Mouse (Mus musculus): ENCODE measurements around the gene Cntn4. TPM values are rescaled to one million over a fixed set of nuclear protein-coding genes. Genes with fewer than 3 reads are reported as not detected.
A peak's percentile ranks its signal among the peaks of the same experiment; 100 is the strongest.

Gene Cntn4
- polyA plus RNA-seq, 1 experiment from 2014 or later, result 0.99 TPM

- no peaks in the 10 kb centered on the region for H3K4me1 ChIP-seq (replicated peaks; ENCODE audit: control insufficient read depth, insufficient read depth, low read length)
- H3K9ac ChIP-seq (ENCODE audit: low read depth, low read length), result no peak overlapping the region
- H3K27ac ChIP-seq (ENCODE audit: low read depth, low read length), result no peak overlapping the region
- H3K9me3 ChIP-seq (ENCODE audit: control insufficient read depth, low read length), result no peaks in the 10 kb centered on the region
- no peak overlapping the region for H3K4me2 ChIP-seq
- no peaks in the 10 kb centered on the region for H3K36me3 ChIP-seq (ENCODE audit: control insufficient read depth, insufficient read depth, low read length)
- DNase-seq (ENCODE audit: low spot score) (no peak), ATAC-seq (replicated peaks; ENCODE audit: low FRiP score) (no peak)
- WGBS, result 74% methylated on average over 3 of the region's 3 CpGs
- no peak overlapping the region for H3K4me3 ChIP-seq (ENCODE audit: low read depth, low read length)
- no peaks in the 10 kb centered on the region for H3K27me3 ChIP-seq (replicated peaks; ENCODE audit: control insufficient read depth, insufficient read depth, low read length)
These were observed 965.6 kb downstream of the Cntn4 start for GRCm38 (mm10) chr6:106643026-106643425.

- DNase-seq (ENCODE audit: low spot score) (peak; percentile 33), ATAC-seq (replicated peaks; ENCODE audit: low FRiP score) (no peak)
- H3K9ac ChIP-seq (ENCODE audit: low read depth, low read length), result no peak overlapping the region
- 38% methylated on average over 5 of the region's 5 CpGs for WGBS
- H3K4me2 ChIP-seq, result no peak overlapping the region
- no peaks in the 10 kb centered on the region for H3K36me3 ChIP-seq (ENCODE audit: control insufficient read depth, insufficient read depth, low read length)
- no peaks in the 10 kb centered on the region for H3K9me3 ChIP-seq (ENCODE audit: control insufficient read depth, low read length)
- H3K4me3 ChIP-seq (ENCODE audit: low read depth, low read length), result no peak overlapping the region
- no peaks in the 10 kb centered on the region for H3K4me1 ChIP-seq (replicated peaks; ENCODE audit: control insufficient read depth, insufficient read depth, low read length)
- H3K27ac ChIP-seq (ENCODE audit: low read depth, low read length), result no peak overlapping the region
- H3K27me3 ChIP-seq (replicated peaks; ENCODE audit: control insufficient read depth, insufficient read depth, low read length), result no peaks in the 10 kb centered on the region
These were observed 968.2 kb downstream of the Cntn4 start for GRCm38 (mm10) chr6:106645496-106646211.

- 56% methylated on average over 4 of the region's 4 CpGs for WGBS
- H3K4me2 ChIP-seq, result no peak overlapping the region
- no peaks in the 10 kb centered on the region for H3K9me3 ChIP-seq (ENCODE audit: control insufficient read depth, low read length)
- H3K27me3 ChIP-seq (replicated peaks; ENCODE audit: control insufficient read depth, insufficient read depth, low read length), result no peaks in the 10 kb centered on the region
- H3K9ac ChIP-seq (ENCODE audit: low read depth, low read length), result no peak overlapping the region
- ATAC-seq (replicated peaks; ENCODE audit: low FRiP score) (no peak), DNase-seq (ENCODE audit: low spot score) (no peak)
- no peak overlapping the region for H3K27ac ChIP-seq (ENCODE audit: low read depth, low read length)
- no peaks in the 10 kb centered on the region for H3K4me1 ChIP-seq (replicated peaks; ENCODE audit: control insufficient read depth, insufficient read depth, low read length)
- H3K4me3 ChIP-seq (ENCODE audit: low read depth, low read length), result no peak overlapping the region
- H3K36me3 ChIP-seq (ENCODE audit: control insufficient read depth, insufficient read depth, low read length), result no peaks in the 10 kb centered on the region
These were observed 969.5 kb downstream of the Cntn4 start for GRCm38 (mm10) chr6:106646945-106647344.

GRCm38 (mm10) chr6:106663780-106664651, 986.6 kb downstream of the Cntn4 start:
- H3K9ac ChIP-seq (ENCODE audit: low read depth, low read length), result no peak overlapping the region
- no peak for DNase-seq (ENCODE audit: low spot score)
- WGBS, result 37% methylated on average over 6 of the region's 6 CpGs

GRCm38 (mm10) chr6:106675581-106675980, 998.1 kb downstream of the Cntn4 start:
- no peaks in the 10 kb centered on the region for H3K36me3 ChIP-seq (ENCODE audit: control insufficient read depth, insufficient read depth, low read length)
- no peaks in the 10 kb centered on the region for H3K4me1 ChIP-seq (replicated peaks; ENCODE audit: control insufficient read depth, insufficient read depth, low read length)
- no peak for DNase-seq (ENCODE audit: low spot score)
- H3K27ac ChIP-seq (ENCODE audit: low read depth, low read length), result no peak overlapping the region
- no peaks in the 10 kb centered on the region for H3K27me3 ChIP-seq (replicated peaks; ENCODE audit: control insufficient read depth, insufficient read depth, low read length)
- no peak for ATAC-seq (replicated peaks; ENCODE audit: low FRiP score)
- H3K4me2 ChIP-seq, result no peak overlapping the region
- no peak overlapping the region for H3K4me3 ChIP-seq (ENCODE audit: low read depth, low read length)
- H3K9ac ChIP-seq (ENCODE audit: low read depth, low read length), result no peak overlapping the region
- H3K9me3 ChIP-seq (ENCODE audit: control insufficient read depth, low read length), result no peaks in the 10 kb centered on the region
- 84% methylated on average over 8 of the region's 8 CpGs for WGBS

More at GRCm38 (mm10) chr6:106663780-106664651, 986.6 kb downstream of the Cntn4 start:
- no peaks in the 10 kb centered on the region for H3K4me1 ChIP-seq (replicated peaks; ENCODE audit: control insufficient read depth, insufficient read depth, low read length)
- no peak overlapping the region for H3K4me3 ChIP-seq (ENCODE audit: low read depth, low read length)
- no peaks in the 10 kb centered on the region for H3K36me3 ChIP-seq (ENCODE audit: control insufficient read depth, insufficient read depth, low read length)
- no peaks in the 10 kb centered on the region for H3K27me3 ChIP-seq (replicated peaks; ENCODE audit: control insufficient read depth, insufficient read depth, low read length)
- ATAC-seq (replicated peaks; ENCODE audit: low FRiP score), result peak; percentile 47; the same call in 1 of the 2 replicates
- H3K4me2 ChIP-seq, result no peak overlapping the region
- H3K27ac ChIP-seq (ENCODE audit: low read depth, low read length), result no peak overlapping the region
- H3K9me3 ChIP-seq (ENCODE audit: control insufficient read depth, low read length), result no peaks in the 10 kb centered on the region

- ATAC-seq (replicated peaks; ENCODE audit: low FRiP score), result no peak
- no peaks in the 10 kb centered on the region for H3K9me3 ChIP-seq (ENCODE audit: control insufficient read depth, low read length)
- H3K4me2 ChIP-seq, result no peak overlapping the region
- no peak overlapping the region for H3K4me3 ChIP-seq (ENCODE audit: low read depth, low read length)
- WGBS, result 61% methylated on average over 3 of the region's 3 CpGs
- no peaks in the 10 kb centered on the region for H3K4me1 ChIP-seq (replicated peaks; ENCODE audit: control insufficient read depth, insufficient read depth, low read length)
- no peak overlapping the region for H3K27ac ChIP-seq (ENCODE audit: low read depth, low read length)
- no peaks in the 10 kb centered on the region for H3K27me3 ChIP-seq (replicated peaks; ENCODE audit: control insufficient read depth, insufficient read depth, low read length)
- no peak overlapping the region for H3K9ac ChIP-seq (ENCODE audit: low read depth, low read length)
- no peaks in the 10 kb centered on the region for H3K36me3 ChIP-seq (ENCODE audit: control insufficient read depth, insufficient read depth, low read length)
- no peak for DNase-seq (ENCODE audit: low spot score)
These were observed 1024.5 kb downstream of the Cntn4 start for GRCm38 (mm10) chr6:106701931-106702330.

- H3K4me2 ChIP-seq, result no peak overlapping the region
- no peak for DNase-seq (ENCODE audit: low spot score)
- H3K36me3 ChIP-seq (ENCODE audit: control insufficient read depth, insufficient read depth, low read length), result no peaks in the 10 kb centered on the region
- H3K27me3 ChIP-seq (replicated peaks; ENCODE audit: control insufficient read depth, insufficient read depth, low read length), result no peaks in the 10 kb centered on the region
- no peak for ATAC-seq (replicated peaks; ENCODE audit: low FRiP score)
- no peak overlapping the region for H3K27ac ChIP-seq (ENCODE audit: low read depth, low read length)
- H3K9me3 ChIP-seq (ENCODE audit: control insufficient read depth, low read length), result no peaks in the 10 kb centered on the region
- 49% methylated on average over 3 of the region's 3 CpGs for WGBS
- H3K9ac ChIP-seq (ENCODE audit: low read depth, low read length), result no peak overlapping the region
- no peaks in the 10 kb centered on the region for H3K4me1 ChIP-seq (replicated peaks; ENCODE audit: control insufficient read depth, insufficient read depth, low read length)
- no peak overlapping the region for H3K4me3 ChIP-seq (ENCODE audit: low read depth, low read length)
These were observed 1028.1 kb downstream of the Cntn4 start for GRCm38 (mm10) chr6:106705506-106706035.

- no peak overlapping the region for H3K9ac ChIP-seq (ENCODE audit: low read depth, low read length)
- no peak overlapping the region for H3K4me2 ChIP-seq
- no peak overlapping the region for H3K4me3 ChIP-seq (ENCODE audit: low read depth, low read length)
- DNase-seq (ENCODE audit: low spot score) (no peak), ATAC-seq (replicated peaks; ENCODE audit: low FRiP score) (no peak)
- no peak overlapping the region for H3K27ac ChIP-seq (ENCODE audit: low read depth, low read length)
- WGBS, result 67% methylated on average over 4 of the region's 4 CpGs
- H3K9me3 ChIP-seq (ENCODE audit: control insufficient read depth, low read length), result no peaks in the 10 kb centered on the region
- no peaks in the 10 kb centered on the region for H3K4me1 ChIP-seq (replicated peaks; ENCODE audit: control insufficient read depth, insufficient read depth, low read length)
- H3K36me3 ChIP-seq (ENCODE audit: control insufficient read depth, insufficient read depth, low read length), result no peaks in the 10 kb centered on the region
- no peaks in the 10 kb centered on the region for H3K27me3 ChIP-seq (replicated peaks; ENCODE audit: control insufficient read depth, insufficient read depth, low read length)
These were observed 1048.2 kb downstream of the Cntn4 start for GRCm38 (mm10) chr6:106725642-106726041.

Data from liver, embryonic 11.5 days (tissue).